Mouse (Mus musculus): ENCODE results near the gene Fbln2. TPM values are rescaled to one million over a fixed set of nuclear protein-coding genes. Genes with fewer than 3 reads are reported as not detected.

Fbln2 gene
- total RNA-seq, 2 experiments from 2014 or later = not detected

- ATAC-seq (ENCODE audit: poor library complexity, severe bottlenecking) = no peak
These were observed 13.8 kb downstream of the Fbln2 start for GRCm38 (mm10) chr6:91226058-91226457.

DNA sequence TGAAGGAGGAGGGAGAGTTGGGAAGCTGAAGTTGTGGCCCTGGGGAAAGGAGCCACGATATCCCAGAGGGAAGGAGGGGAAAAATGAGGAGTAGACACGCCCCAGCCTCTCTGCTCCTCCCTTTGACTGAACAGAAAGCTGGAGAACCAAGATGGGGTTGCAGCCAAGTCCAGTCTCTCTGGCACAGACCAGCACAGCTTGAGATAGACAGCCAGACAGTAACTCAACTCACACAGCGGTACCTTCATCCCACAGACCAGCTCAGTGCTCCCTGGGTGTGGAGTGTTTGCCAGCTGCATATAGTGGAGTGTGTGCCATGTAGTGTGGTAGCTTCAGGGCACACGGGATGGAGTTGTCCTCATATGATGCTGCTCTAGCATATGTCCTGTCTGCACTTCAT lies 16.7 kb downstream of the Fbln2 start:
- no peak for ATAC-seq (ENCODE audit: poor library complexity, severe bottlenecking)

DNA sequence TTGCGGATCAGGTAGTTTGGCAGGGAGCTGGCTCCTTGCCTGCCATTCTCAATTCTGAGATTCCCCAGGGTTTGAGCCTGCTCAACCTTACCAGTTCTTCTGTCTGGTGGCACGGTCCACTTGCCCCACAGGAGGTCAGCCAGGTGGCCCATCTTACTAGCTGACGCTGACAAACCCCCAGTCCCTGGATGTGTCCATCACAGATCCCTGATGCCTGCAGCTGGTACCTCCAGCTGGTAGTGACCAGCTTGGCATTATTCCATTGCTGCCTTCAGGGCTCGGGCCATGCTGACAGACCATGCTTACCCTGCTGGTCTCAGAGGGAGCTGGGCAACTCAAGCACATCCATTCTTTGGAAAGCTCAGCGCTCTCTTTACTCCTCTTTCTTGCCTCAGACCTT lies 18.7 kb downstream of the Fbln2 start:
- ATAC-seq (ENCODE audit: poor library complexity, severe bottlenecking) = no peak

DNA sequence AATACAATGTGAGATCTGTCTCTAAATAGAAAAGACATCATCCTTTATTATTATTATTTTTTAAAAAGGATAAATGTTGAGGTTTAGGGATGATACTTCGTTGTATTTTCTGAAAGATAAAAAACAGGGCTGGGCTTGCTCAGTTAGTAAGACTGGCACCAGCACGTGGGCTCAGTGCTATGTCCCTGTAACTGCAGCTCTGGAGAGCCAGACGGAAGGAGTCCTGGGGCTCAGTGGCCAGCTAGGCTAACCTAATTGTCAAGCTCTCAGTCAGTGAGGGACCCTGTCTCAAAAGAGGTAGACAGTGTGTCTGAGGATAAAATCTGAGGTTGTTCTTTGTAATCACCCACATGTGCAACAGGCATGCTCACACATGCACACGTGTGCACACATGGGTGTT lies 19.3 kb downstream of the Fbln2 start:
- ATAC-seq (ENCODE audit: poor library complexity, severe bottlenecking) = no peak

DNA sequence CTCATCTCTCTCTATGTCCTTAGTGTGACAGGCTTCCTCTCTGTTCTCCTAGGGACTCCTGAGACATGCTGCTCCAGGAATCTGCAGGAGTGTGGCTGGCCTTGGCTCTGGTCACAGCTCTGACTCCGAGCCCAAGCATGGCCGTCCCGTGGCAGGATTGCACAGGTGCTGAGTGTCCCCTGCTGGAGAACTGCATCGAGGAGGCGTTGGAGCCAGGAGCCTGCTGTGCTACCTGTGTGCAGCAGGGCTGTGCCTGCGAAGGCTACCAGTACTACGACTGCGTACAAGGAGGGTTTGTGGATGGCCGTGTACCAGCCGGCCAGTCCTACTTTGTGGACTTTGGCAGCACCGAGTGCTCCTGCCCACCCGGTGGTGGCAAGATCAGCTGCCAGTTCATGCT lies 20.8 kb downstream of the Fbln2 start:
- ATAC-seq (ENCODE audit: poor library complexity, severe bottlenecking) = no peak

DNA sequence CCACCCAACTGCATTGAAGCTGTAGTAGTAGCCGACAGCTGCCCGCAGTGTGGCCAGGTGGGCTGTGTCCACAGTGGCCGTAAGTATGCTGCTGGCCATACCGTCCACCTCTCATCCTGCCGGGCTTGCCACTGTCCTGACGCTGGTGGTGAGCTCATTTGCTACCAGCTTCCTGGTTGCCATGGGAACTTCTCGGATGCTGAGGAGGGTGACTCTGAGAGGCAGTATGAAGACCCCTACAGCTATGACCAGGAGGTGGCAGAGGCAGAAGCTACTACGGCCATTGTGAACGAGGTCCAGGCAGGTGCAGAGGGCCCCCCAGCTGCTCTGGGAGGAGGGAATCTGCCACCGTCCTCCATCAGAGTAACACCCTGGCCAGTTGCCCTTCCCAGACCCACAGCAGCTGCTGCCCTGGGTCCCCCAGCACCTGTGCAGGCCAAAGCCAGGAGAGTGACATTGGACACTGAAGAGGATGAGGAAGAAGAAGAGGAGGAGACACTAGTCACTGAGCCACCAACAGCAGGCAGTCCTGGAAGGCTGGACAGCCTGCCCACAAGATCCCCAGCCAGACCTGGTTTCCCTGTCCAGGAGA lies 21.3 kb downstream of the Fbln2 start:
- ATAC-seq (ENCODE audit: poor library complexity, severe bottlenecking) = no peak

DNA sequence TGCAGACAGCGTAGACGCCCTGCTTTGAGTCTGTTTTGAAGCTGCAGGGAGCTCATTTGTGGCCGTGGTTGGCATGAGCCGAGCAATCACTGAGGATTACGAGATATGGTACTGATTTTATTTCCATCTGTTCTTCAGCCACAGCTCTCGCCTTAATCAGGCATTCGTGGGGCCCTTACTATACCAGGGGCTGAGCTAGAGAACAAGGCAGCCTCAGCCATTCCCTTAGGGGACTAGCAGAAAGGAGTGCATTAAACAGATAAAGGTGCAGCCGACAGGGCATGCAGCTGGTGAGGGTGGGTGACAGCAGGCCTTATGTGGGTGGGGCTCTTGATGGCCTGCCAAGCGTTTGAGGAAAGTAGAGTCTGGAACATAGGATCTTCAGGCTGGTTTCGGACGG lies 23.8 kb downstream of the Fbln2 start:
- no peak for ATAC-seq (ENCODE audit: poor library complexity, severe bottlenecking)

DNA sequence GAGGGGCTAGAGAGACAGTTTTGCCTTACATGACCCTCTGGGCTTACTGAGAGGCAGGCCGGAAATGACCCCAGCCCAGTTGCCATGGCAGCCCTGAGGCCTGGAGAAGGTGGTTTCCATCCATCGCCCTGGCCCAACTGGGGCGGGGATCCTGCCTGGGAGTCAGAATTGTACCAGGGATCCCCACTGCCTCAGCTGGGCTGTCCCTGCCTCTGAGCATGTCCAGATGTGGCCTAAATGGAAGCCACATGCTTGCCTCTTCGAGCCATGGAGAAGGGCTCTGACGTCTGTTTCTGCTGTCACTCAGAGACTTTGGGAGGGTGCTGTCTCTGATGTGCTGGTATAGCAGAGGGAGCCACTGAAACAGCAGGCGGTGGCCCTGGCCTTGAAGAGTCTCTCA lies 24.2 kb downstream of the Fbln2 start:
- ATAC-seq (ENCODE audit: poor library complexity, severe bottlenecking) = no peak

DNA sequence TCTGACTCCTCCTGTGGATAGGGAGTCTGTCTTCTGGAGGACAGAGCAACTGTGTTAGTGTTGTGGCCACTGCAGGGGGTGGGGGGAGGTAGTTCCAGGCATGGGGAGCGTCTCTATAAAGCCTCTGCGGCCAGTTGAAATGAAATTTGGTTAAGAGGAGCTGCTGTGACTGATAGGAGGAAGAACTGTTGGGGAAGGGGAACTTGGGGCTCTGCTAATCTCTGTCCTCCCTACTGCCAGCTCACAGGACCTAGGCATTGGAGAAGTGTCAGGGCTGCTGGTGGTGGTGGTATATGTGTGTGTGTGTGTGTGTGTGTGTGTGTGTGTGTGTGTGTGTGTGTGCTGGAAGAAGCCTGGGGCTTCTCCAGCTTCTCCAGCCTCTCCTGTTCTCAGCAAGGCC lies 25.0 kb downstream of the Fbln2 start:
- no peak for ATAC-seq (ENCODE audit: poor library complexity, severe bottlenecking)

DNA sequence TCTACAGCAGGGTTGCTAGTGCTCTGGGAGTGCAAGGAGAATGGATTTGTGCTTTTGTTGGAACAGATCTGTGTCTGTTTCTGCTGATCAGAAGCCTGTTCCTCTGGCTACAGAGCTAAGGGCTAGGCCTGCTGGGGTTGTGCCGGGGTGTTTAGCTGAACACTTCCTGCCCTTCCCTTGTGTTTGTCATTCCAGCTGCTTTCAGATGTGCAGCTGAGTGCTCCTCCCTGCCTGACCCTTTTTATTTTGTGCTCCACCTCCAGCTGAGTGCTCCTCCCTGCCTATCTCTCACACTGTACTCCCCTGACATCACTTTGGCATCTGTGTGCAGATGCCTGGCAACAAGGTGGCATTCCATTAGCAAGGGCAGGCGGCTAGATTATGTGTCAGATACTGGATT lies 28.3 kb downstream of the Fbln2 start:
- no peak for ATAC-seq (ENCODE audit: poor library complexity, severe bottlenecking)

DNA sequence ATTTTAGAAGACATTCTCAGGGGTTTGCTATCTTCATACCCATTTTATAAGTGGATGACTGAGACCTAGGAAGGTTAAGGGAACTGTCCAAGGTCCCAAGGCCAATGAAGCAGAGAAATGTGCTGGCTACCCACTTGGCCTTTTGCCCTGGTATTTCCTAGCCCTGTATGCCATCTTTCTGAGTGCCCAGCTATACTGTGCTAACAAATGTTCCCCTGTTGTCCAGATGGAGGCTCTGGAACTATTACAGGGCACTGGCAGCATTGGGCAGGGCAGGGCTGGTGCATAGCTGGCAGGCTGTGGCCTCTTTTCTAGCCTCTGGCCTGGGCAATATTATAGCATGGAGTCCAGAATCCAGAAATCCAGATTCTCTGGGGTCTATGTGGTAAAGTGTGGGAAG lies 28.7 kb downstream of the Fbln2 start:
- no peak for ATAC-seq (ENCODE audit: poor library complexity, severe bottlenecking)

DNA sequence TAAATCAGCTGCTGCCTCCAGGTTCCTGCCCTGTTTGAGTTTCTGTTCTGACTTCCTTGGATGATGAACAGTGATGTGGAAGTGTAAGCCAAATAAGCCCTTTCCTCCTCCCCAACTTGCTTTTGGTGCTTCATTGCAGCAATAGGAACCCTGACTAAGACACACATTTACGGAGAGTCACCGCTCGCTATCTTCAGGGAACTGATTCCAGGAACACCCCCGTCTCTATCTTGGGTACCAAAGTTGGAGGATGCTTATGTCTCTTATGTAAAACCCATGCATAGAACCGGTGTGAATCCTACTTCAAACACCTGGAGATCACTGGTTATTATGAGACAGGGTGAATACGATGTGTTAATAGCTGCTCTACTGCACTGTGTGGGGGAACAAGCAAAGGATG lies 31.1 kb downstream of the Fbln2 start:
- no peak for ATAC-seq (ENCODE audit: poor library complexity, severe bottlenecking)

DNA sequence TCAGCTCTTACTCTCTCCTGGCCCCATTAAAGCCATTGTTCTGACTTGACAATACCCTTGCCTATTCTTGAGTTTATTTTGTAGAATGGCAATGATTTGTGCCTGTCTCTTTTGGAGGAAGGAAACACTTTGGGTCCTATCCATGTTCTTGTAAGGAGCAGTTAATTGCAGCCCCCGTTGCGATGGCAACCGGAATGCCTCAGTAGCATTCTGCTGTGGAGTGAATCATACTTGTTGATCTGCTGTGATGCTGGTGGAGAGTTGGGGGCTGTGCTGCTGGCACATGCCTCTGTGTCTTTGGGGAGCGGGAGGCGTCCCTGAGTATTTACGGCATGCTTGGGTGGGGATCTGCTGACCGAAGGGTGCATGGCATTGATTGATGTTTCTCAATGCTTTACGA lies 32.1 kb downstream of the Fbln2 start:
- no peak for ATAC-seq (ENCODE audit: poor library complexity, severe bottlenecking)

DNA sequence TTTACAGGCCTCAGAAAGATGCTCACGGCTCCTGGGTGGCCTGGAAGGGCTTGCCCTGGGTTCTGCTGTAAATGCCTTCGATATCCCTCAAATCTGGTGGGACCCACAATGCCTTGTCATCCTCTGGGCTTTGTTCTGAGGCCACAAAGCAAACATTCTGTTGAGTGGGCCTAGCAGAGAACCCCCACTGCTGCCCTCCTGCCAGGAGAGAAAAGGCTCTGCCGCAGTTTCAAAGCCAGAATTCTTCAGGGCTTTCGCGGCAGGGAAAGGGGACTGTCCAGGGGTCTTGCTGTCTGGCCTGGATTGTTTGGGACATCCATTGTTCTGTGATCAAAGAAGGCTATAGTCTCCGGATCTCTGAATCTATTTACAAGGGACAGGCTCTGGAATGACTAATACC lies 33.1 kb downstream of the Fbln2 start:
- ATAC-seq (ENCODE audit: poor library complexity, severe bottlenecking) = no peak

DNA sequence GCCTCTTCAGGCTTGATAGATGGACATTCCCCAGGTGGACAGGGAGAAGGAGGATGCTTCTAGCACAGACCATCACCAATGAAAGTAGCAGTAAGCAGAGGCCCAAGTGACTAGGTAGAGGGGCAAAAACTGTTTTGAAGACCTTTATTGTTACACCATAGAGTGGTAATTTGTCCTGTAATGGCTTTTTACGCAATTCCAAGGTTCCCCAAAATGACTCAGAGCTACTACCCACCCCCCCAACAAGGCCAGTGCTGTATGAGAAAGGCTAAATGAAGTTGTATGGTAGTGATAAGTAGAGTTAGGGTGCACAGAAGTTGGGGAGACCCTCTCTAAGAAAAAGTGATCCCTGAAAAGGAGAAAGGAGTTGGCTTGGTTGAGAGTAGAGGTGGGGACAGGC lies 35.1 kb downstream of the Fbln2 start:
- ATAC-seq (ENCODE audit: poor library complexity, severe bottlenecking) = peak; percentile 62

DNA sequence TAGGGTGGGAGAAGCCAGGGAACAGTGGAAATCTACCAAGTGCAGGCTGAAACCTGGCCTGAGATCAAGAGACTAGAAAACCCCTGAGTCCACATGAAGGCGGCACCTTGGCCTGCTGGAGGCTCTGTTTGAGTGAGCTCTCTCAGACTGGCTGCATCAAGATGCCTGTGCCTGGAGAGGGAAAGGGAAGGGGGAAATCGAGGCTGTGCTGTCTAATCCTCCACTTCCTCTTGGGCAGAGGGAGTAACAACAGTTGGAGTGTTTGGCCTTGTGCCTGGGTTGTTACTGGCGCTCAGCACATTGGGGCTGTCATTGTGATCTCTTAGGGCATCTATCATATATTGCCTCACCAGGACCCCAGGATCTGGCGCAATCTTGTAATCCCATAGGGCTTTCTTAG lies 36.4 kb downstream of the Fbln2 start:
- no peak for ATAC-seq (ENCODE audit: poor library complexity, severe bottlenecking)

GRCm38 (mm10) chr6:91249797-91250196 lies 37.5 kb downstream of the Fbln2 start:
- ATAC-seq (ENCODE audit: poor library complexity, severe bottlenecking) = no peak

DNA sequence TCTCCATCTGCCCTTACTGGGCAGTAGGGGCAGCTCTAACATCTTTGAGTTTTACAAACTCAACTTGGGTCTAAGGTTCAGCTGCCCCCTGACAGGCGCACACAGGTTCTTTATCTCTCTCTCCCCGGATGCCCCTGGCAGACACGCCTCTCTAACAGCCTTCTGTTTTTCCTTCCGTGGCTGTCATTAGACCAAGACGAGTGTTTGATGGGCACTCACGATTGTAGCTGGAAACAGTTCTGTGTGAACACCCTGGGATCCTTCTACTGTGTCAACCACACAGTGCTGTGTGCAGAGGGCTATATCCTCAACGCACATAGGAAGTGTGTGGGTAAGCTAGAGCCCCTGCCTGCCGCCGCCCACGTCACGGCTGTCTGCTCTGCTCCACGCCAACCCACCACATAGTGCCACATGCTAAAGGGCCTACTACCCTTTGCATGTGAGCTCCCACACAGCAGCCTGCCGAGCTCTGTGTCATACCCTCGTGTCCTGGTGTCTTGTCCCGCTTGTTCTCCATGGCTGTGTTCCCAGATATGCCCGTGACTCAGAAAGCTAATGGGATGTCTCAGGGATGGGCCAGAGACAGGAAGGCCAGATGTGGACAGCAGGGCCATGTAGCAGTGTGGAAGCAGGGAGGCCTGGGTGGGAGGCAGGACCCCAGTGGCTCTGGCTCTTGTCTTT lies 47.3 kb downstream of the Fbln2 start:
- ATAC-seq (ENCODE audit: poor library complexity, severe bottlenecking) = no peak

- ATAC-seq (ENCODE audit: poor library complexity, severe bottlenecking) = no peak
These were observed 48.2 kb downstream of the Fbln2 start for GRCm38 (mm10) chr6:91260347-91260986.

- no peak for ATAC-seq (ENCODE audit: poor library complexity, severe bottlenecking)
These were observed 48.7 kb downstream of the Fbln2 start for GRCm38 (mm10) chr6:91260987-91261367.

DNA sequence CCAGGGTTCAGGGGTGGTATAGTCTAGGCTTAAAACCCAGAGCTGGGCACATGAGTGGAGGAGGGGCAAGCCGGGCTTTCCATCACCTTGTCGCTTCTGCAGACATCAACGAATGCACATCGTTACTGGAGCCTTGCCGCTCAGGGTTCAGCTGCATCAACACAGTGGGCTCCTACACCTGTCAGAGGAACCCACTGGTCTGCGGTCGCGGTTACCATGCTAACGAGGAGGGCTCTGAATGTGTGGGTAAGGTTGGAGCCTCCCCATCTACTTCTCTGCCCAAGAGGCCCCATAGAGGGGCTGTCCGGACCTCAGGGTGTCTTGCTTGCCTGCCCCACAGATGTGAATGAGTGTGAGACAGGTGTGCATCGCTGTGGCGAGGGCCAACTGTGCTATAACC lies 53.4 kb downstream of the Fbln2 start:
- no peak for ATAC-seq (ENCODE audit: poor library complexity, severe bottlenecking)

DNA sequence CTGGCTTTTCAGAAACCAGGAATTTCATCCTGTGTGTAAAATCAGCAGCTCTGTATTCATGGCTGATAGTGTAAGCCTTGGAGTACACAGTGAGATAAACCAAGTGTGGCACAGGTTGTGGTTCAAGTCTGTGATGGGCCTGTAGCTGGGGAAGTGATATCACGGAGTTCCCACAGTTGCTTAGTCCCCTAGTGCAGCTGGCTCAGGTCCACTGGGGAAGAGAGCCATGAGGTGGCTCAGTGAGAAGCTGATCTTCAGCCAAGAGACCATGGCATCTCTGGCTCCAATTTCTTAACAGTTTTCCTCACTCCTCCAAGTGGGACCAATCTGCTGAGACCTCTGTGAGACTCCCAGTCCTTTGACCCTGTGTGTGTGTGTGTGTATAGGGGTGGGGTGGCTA lies 54.4 kb downstream of the Fbln2 start:
- no peak for ATAC-seq (ENCODE audit: poor library complexity, severe bottlenecking)

- no peak for ATAC-seq (ENCODE audit: poor library complexity, severe bottlenecking)
These were observed 56.1 kb downstream of the Fbln2 start for GRCm38 (mm10) chr6:91268318-91268717.

Measured in megakaryocyte, adult 5-6 weeks (primary cell).